Mouse (Mus musculus): Measurements from ENCODE around the gene Bean1. TPM values are rescaled to one million over a fixed set of nuclear protein-coding genes. Genes with fewer than 3 reads are reported as not detected.
A peak's percentile ranks its signal among the peaks of the same experiment; 100 is the strongest.

Gene Bean1
- total and polyA plus RNA-seq, 3 experiments: not detected

DNA sequence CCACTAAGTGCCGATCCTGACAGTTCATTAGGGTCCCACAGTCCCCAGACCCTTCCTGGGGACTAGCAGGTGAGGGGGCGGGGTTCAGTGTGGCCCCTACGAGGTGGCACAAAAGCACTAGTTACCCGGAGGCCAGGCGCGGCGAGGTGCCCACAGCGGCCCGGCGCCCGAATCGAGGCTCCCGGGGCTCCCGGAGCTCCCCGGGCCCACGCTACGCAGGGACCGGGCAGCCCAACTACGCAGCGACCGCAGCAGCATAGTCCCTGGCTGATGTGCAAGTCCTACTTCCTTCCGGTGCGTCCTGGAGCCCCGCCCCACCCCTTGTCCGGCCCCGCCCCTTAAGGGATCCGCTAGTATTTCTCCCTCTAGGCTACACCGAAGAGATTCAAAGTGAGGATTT lies 78.0 kb downstream of the Bean1 start, which contains the start of gene Tk2:
Gene Tk2 (minus strand): TSS at position 283 of the 400 bp plus-strand sequence.
- no peaks in the 10 kb centered on the region for H3K9me3 ChIP-seq (replicated peaks; ENCODE audit: insufficient read depth, low read length)
- peak; percentile 93 for DNase-seq (ENCODE audit: low read depth, low spot score)
- H3K36me3 ChIP-seq (ENCODE audit: control insufficient read depth in 1 of 2, insufficient read depth in 2 of 2, low read length in 2 of 2): peaks cover 0 to 17% of the 10 kb centered on the region in 2 experiments; a peak in 2 of 4 replicates
- peak within 1 kb of the TSS; percentile 91 for H3K9ac ChIP-seq (ENCODE audit: control insufficient read depth, low read depth, low read length, poor library complexity, severe bottlenecking)
- peak within 1 kb of the TSS; percentile 74 for H3K27ac ChIP-seq (ENCODE audit: control insufficient read depth, low read depth, low read length)
- TF ChIP-seq MYC (IDR thresholded peaks at IDR 0.05; ENCODE audit: low read depth, low read length): no peak
- no peak for TF ChIP-seq BHLHE40 (IDR thresholded peaks at IDR 0.05; ENCODE audit: borderline replicate concordance, low read depth, low read length)
- TF ChIP-seq EP300 (IDR thresholded peaks at IDR 0.05; ENCODE audit: low read depth in 1 of 2, low read length in 2 of 2): no peak
- no peak for TF ChIP-seq NRF1 (IDR thresholded peaks at IDR 0.05; ENCODE audit: insufficient read depth, low read depth, low read length, poor library complexity, severe bottlenecking)
- peak; percentile 77 for TF ChIP-seq HCFC1 (IDR thresholded peaks at IDR 0.05; ENCODE audit: low read depth, low read length)
- no peak for TF ChIP-seq MAFK (IDR thresholded peaks at IDR 0.05; ENCODE audit: borderline replicate concordance, low read depth, low read length)
- TF ChIP-seq ELF1 (IDR thresholded peaks at IDR 0.05; ENCODE audit: low read depth, low read length): peak; percentile 67
- peak; percentile 68 for TF ChIP-seq ZMIZ1 (IDR thresholded peaks at IDR 0.05; ENCODE audit: low read depth, low read length)
- peak; percentile 85 to 87 for TF ChIP-seq POLR2A (IDR thresholded peaks at IDR 0.05; ENCODE audit: control insufficient read depth in 1 of 2, insufficient read depth in 1 of 2, low read depth in 1 of 2, low read length in 2 of 2, poor library complexity in 1 of 2)
- peak; percentile 64; the same call in 1 of the 2 replicates for TF ChIP-seq POLR2AphosphoS2 (IDR thresholded peaks at IDR 0.05; ENCODE audit: low read length)
- no peak for TF ChIP-seq MEF2A (IDR thresholded peaks at IDR 0.05; ENCODE audit: extremely low read depth, insufficient replicate concordance, low read depth, low read length, poor library complexity, severe bottlenecking)
- TF ChIP-seq USF1 (IDR thresholded peaks at IDR 0.05; ENCODE audit: low read depth, low read length): no peak
- TF ChIP-seq SMC3 (IDR thresholded peaks at IDR 0.05; ENCODE audit: low read depth, low read length): no peak
- TF ChIP-seq SIN3A (IDR thresholded peaks at IDR 0.05; ENCODE audit: low read length): no peak; the same call in 1 of the 2 replicates
- TF ChIP-seq GATA1 (IDR thresholded peaks at IDR 0.05; ENCODE audit: low read depth, low read length): no peak
- TF ChIP-seq MXI1 (IDR thresholded peaks at IDR 0.05; ENCODE audit: low read depth, low read length): peak; percentile 6; the same call in 1 of the 2 replicates
- TF ChIP-seq MAZ (IDR thresholded peaks at IDR 0.05; ENCODE audit: low read depth, low read length): no peak
- peak; percentile 11; the same call in 1 of the 2 replicates for TF ChIP-seq ZNF384 (IDR thresholded peaks at IDR 0.05; ENCODE audit: low read depth, low read length)
- TF ChIP-seq CHD2 (IDR thresholded peaks at IDR 0.05; ENCODE audit: low read length): no peak
- TF ChIP-seq TBP (IDR thresholded peaks at IDR 0.05; ENCODE audit: low read depth, low read length): peak; percentile 59
- peak; percentile 90 for TF ChIP-seq NELFE (IDR thresholded peaks at IDR 0.05; ENCODE audit: low read depth, low read length)
- H3K79me2 ChIP-seq (ENCODE audit: control insufficient read depth, insufficient read depth, low read length, poor library complexity): peaks cover 7% of the 10 kb centered on the region
- H3K4me1 ChIP-seq (ENCODE audit: control insufficient read depth in 1 of 2, insufficient read depth in 2 of 2, low read length in 2 of 2): peaks cover 8 to 31% of the 10 kb centered on the region in 2 experiments
- peak within 1 kb of the TSS; percentile 90 to 94 for H3K4me3 ChIP-seq (ENCODE audit: control insufficient read depth in 1 of 2, insufficient read depth in 1 of 2, low read depth in 2 of 2, low read length in 2 of 2)
- H3K27me3 ChIP-seq (ENCODE audit: control insufficient read depth in 1 of 2, insufficient read depth in 2 of 2, low read length in 2 of 2): no peaks in the 10 kb centered on the region
